Mouse (Mus musculus): ENCODE data around the gene Colgalt2. TPM values are rescaled to one million over a fixed set of nuclear protein-coding genes. Genes with fewer than 3 reads are reported as not detected.
A peak's percentile ranks its signal among the peaks of the same experiment; 100 is the strongest.

The Colgalt2 gene
- polyA plus RNA-seq, 1 experiment from 2014 or later: 2.4 TPM

- Histone ChIP-seq H3K4me1 (peaks cover 84% of the 10 kb centered on the region), H3K27ac (peak overlapping the region; percentile 80; the same call in 1 of the 2 replicates), H3K36me3 (peaks cover 49% of the 10 kb centered on the region), H3K27me3 (ENCODE audit: insufficient read depth, poor library complexity, severe bottlenecking) (no peaks in the 10 kb centered on the region), H3K9me3 (no peaks in the 10 kb centered on the region), H3K4me3 (no peak overlapping the region)
- DNase-seq (ENCODE audit: low spot score): no peak
- 81% methylated on average over 3 of the region's 3 CpGs for WGBS
Measured at GRCm38 (mm10) chr1:152528778-152529177, 129.1 kb downstream of the Colgalt2 start.

DNA sequence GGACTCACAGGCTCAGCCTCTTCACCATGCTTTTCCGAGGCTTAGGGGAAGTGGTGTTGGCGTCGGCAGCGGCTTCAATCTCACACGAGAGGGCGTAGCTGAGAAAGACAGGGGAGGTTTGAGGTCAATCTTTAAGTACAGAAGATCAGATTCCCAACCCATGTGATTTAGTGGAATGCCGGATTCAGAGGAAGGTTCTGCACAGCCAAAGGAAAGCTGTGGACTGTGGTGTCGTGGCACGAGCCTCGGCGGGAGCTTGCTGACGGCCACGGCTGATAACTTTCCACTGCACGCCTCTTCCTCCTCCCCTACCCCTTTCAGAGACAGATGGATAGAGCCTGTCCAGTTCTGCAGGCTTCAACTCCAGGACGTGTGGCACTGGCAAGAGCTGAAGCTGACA, 131.9 kb downstream of the Colgalt2 start:
- 11% methylated on average over 15 of the region's 15 CpGs for WGBS
- Histone ChIP-seq H3K27me3 (ENCODE audit: insufficient read depth, poor library complexity, severe bottlenecking) (no peaks in the 10 kb centered on the region), H3K9me3 (no peaks in the 10 kb centered on the region), H3K36me3 (peaks cover 61% of the 10 kb centered on the region), H3K27ac (peak overlapping the region; percentile 81), H3K4me3 (peak overlapping the region; percentile 22; the same call in 1 of the 2 replicates), H3K4me1 (peaks cover 61% of the 10 kb centered on the region)
- DNase-seq (ENCODE audit: low spot score): no peak

DNA sequence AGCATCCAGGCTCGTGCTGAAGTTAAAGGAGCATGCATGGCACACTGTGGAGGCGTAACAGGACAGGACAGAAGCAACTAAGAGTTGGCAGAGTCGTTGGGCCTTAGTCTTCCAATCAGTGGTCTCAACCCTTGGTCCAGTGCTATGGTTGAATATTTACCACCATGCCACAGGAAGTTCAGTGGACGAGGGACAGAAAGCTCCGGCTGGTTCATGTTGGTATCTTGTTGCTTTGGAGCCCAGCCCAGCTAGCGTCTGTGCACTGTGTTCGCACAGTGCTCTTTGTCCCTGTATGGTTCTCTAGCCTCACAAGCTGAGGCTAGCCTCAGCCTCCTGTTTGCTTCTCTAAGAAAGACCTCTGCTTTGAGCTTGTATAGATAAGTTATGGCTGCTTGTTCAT, 134.9 kb downstream of the Colgalt2 start:
- Histone ChIP-seq H3K27ac (no peak overlapping the region), H3K36me3 (peaks cover 71% of the 10 kb centered on the region), H3K9me3 (no peaks in the 10 kb centered on the region), H3K4me3 (no peak overlapping the region), H3K27me3 (ENCODE audit: insufficient read depth, poor library complexity, severe bottlenecking) (no peaks in the 10 kb centered on the region), H3K4me1 (peaks cover 43% of the 10 kb centered on the region)
- no peak for DNase-seq (ENCODE audit: low spot score)
- 85% methylated on average over 7 of the region's 7 CpGs for WGBS

GRCm38 (mm10) chr1:152536416-152537018, 136.9 kb downstream of the Colgalt2 start:
- peaks cover 38% of the 10 kb centered on the region for H3K4me1 ChIP-seq
- no peaks in the 10 kb centered on the region for H3K9me3 ChIP-seq
- peaks cover 72% of the 10 kb centered on the region for H3K36me3 ChIP-seq
- H3K4me3 ChIP-seq: no peak overlapping the region
- WGBS: 66% methylated on average over 16 of the region's 16 CpGs
- no peak for DNase-seq (ENCODE audit: low spot score)
- no peaks in the 10 kb centered on the region for H3K27me3 ChIP-seq (ENCODE audit: insufficient read depth, poor library complexity, severe bottlenecking)
- H3K27ac ChIP-seq: peak overlapping the region; percentile 10; the same call in 1 of the 2 replicates

DNA sequence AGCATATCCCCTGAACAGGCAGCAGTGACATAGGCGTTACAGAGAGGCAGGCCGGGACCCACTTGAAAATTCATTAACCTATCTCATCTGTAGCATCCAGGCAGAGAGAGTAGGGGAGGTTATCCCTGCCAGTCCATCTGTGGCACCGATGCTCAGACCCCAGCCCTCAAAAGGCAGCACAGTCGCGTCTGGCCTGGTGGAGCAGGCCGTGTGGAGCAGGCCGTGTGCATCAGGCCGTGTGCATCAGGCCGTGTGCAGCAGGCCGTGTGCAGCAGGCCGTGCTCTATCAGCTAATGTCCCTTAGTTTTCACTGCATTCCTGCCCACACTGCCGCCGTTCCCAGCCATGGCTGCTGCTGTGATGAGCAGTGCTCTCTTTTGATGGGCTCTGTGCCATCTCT, 137.6 kb downstream of the Colgalt2 start:
- Histone ChIP-seq H3K36me3 (peaks cover 79% of the 10 kb centered on the region), H3K27me3 (ENCODE audit: insufficient read depth, poor library complexity, severe bottlenecking) (no peaks in the 10 kb centered on the region), H3K27ac (no peak overlapping the region), H3K4me3 (no peak overlapping the region), H3K9me3 (no peaks in the 10 kb centered on the region), H3K4me1 (peaks cover 31% of the 10 kb centered on the region)
- DNase-seq (ENCODE audit: low spot score): no peak
- WGBS: 89% methylated on average over 13 of the region's 13 CpGs

- Histone ChIP-seq H3K27ac (peak overlapping the region; percentile 79), H3K4me3 (no peak overlapping the region), H3K9me3 (no peaks in the 10 kb centered on the region), H3K36me3 (peaks cover 86% of the 10 kb centered on the region), H3K4me1 (peaks cover 16% of the 10 kb centered on the region), H3K27me3 (ENCODE audit: insufficient read depth, poor library complexity, severe bottlenecking) (no peaks in the 10 kb centered on the region)
- DNase-seq (ENCODE audit: low spot score): no peak
- WGBS: 60% methylated on average over 4 of the region's 4 CpGs
Measured at GRCm38 (mm10) chr1:152538817-152539216, 139.2 kb downstream of the Colgalt2 start.

GRCm38 (mm10) chr1:152540304-152540887, 140.8 kb downstream of the Colgalt2 start:
- 0 out of 2 replicates have a peak overlapping the region, but pooled peaks have one; percentile 42 for H3K27ac ChIP-seq
- no peak overlapping the region for H3K4me3 ChIP-seq
- H3K9me3 ChIP-seq: no peaks in the 10 kb centered on the region
- 84% methylated on average over 3 of the region's 3 CpGs for WGBS
- peaks cover 16% of the 10 kb centered on the region for H3K4me1 ChIP-seq
- DNase-seq (ENCODE audit: low spot score): no peak
- H3K27me3 ChIP-seq (ENCODE audit: insufficient read depth, poor library complexity, severe bottlenecking): no peaks in the 10 kb centered on the region
- peaks cover 87% of the 10 kb centered on the region for H3K36me3 ChIP-seq

- WGBS: 84% methylated on average over 6 of the region's 6 CpGs
- peaks cover 16% of the 10 kb centered on the region for H3K4me1 ChIP-seq
- DNase-seq (ENCODE audit: low spot score): no peak
- peaks cover 87% of the 10 kb centered on the region for H3K36me3 ChIP-seq
- no peaks in the 10 kb centered on the region for H3K9me3 ChIP-seq
- H3K27me3 ChIP-seq (ENCODE audit: insufficient read depth, poor library complexity, severe bottlenecking): no peaks in the 10 kb centered on the region
- no peak overlapping the region for H3K27ac ChIP-seq
- no peak overlapping the region for H3K4me3 ChIP-seq
Measured at GRCm38 (mm10) chr1:152542747-152543378, 143.2 kb downstream of the Colgalt2 start.

- no peaks in the 10 kb centered on the region for H3K27me3 ChIP-seq (ENCODE audit: insufficient read depth, poor library complexity, severe bottlenecking)
- H3K4me3 ChIP-seq: no peak overlapping the region
- H3K36me3 ChIP-seq: peaks cover 87% of the 10 kb centered on the region
- peaks cover 15% of the 10 kb centered on the region for H3K4me1 ChIP-seq
- H3K9me3 ChIP-seq: no peaks in the 10 kb centered on the region
- WGBS: 75% methylated on average over 2 of the region's 2 CpGs
- no peak for DNase-seq (ENCODE audit: low spot score)
- no peak overlapping the region for H3K27ac ChIP-seq
Measured at GRCm38 (mm10) chr1:152543449-152544159, 144.0 kb downstream of the Colgalt2 start.

DNA sequence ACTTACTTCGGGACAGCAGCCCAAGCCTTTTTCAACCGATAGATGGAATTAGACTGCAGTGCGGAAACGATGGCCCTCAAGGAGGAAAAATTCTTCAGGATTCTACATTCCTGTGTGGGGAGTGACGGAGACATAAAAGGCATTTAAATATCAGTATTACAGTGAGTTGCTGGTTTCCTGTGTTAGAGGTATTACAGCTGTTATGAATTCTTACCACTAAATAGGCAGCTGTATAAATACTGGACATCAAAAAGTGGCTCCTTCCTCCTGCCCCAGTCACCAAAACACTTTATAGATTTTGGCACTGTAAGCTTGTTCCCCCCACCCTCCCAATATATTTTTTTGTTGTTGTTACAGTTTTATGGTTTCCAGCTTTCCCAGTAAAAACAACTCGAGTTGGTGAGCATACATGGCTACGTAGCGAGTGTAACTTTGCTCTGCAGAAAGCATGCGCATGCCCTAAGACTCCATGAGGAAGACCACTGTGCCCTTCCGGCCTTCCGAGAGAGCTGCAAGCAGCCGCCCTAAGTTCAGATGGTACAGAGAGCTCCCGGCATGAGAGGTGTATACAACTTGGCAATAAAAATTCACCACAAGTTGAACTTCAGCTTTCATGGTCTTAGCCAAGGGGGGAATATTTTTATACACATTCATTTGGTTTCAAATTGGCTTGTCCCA, 149.6 kb downstream of the Colgalt2 start:
- Histone ChIP-seq H3K4me3 (no peak overlapping the region), H3K36me3 (peaks cover 90% of the 10 kb centered on the region), H3K4me1 (no peaks in the 10 kb centered on the region), H3K9me3 (no peaks in the 10 kb centered on the region), H3K27ac (no peak overlapping the region), H3K27me3 (ENCODE audit: insufficient read depth, poor library complexity, severe bottlenecking) (no peaks in the 10 kb centered on the region)
- no peak for DNase-seq (ENCODE audit: low spot score)
- 89% methylated on average over 13 of the region's 13 CpGs for WGBS

GRCm38 (mm10) chr1:152550544-152550943, 150.9 kb downstream of the Colgalt2 start:
- Histone ChIP-seq H3K4me3 (no peak overlapping the region), H3K36me3 (peaks cover 94% of the 10 kb centered on the region), H3K27me3 (ENCODE audit: insufficient read depth, poor library complexity, severe bottlenecking) (no peaks in the 10 kb centered on the region), H3K9me3 (no peaks in the 10 kb centered on the region), H3K4me1 (peaks cover 7% of the 10 kb centered on the region), H3K27ac (no peak overlapping the region)
- 90% methylated on average over 2 of the region's 2 CpGs for WGBS
- no peak for DNase-seq (ENCODE audit: low spot score)

- 85% methylated on average over 3 of the region's 3 CpGs for WGBS
- Histone ChIP-seq H3K36me3 (peaks cover 93% of the 10 kb centered on the region), H3K27me3 (ENCODE audit: insufficient read depth, poor library complexity, severe bottlenecking) (no peaks in the 10 kb centered on the region), H3K4me3 (no peak overlapping the region), H3K4me1 (peaks cover 11% of the 10 kb centered on the region), H3K9me3 (no peaks in the 10 kb centered on the region), H3K27ac (no peak overlapping the region)
- no peak for DNase-seq (ENCODE audit: low spot score)
Measured at GRCm38 (mm10) chr1:152550973-152551372, 151.3 kb downstream of the Colgalt2 start.

All from heart, embryonic 10.5 days (tissue).